Mouse (Mus musculus): ENCODE measurements at regions not wholly inside any gene's neighbourhood (a gene's known extent, or its start where the extent isn't known, plus 50 kb on each side); places are given as distances from the start of the nearest gene placed in this dataset.

GRCm38 (mm10) chr12:32487883-32488577, 109.5 kb downstream of the Ccdc71l start:
- POLR2A ChIA-PET, result no interaction called here
- CTCF ChIA-PET, result interaction anchor here in 1 of 4 experiments (0.5 kb wide), 1 partner anchor 1439 kb away, joined by 6 read pairs; no protein-coding TSS in a partner anchor

GRCm38 (mm10) chr12:32488578-32488892, 110.0 kb downstream of the Ccdc71l start:
- CTCF ChIA-PET, result no interaction called here

GRCm38 (mm10) chr12:32489415-32490139, 111.1 kb downstream of the Ccdc71l start:
- ChIA-PET CTCF (no interaction called here), POLR2A (no interaction called here)

More at GRCm38 (mm10) chr12:32488578-32488892, 110.0 kb downstream of the Ccdc71l start:
- POLR2A ChIA-PET, result no interaction called here

GRCm38 (mm10) chr12:32504196-32504595, 125.7 kb downstream of the Ccdc71l start:
- POLR2A ChIA-PET, result no interaction called here

GRCm38 (mm10) chr12:32508671-32509070, 130.2 kb downstream of the Ccdc71l start:
- ChIA-PET POLR2A (no interaction called here), CTCF (no interaction called here)

More at GRCm38 (mm10) chr12:32504196-32504595, 125.7 kb downstream of the Ccdc71l start:
- CTCF ChIA-PET, result no interaction called here

- CTCF ChIA-PET, result no interaction called here
- POLR2A ChIA-PET, result no interaction called here
Measured at GRCm38 (mm10) chr12:32525586-32525985, 147.1 kb downstream of the Ccdc71l start.

- CTCF ChIA-PET, result interaction anchor here in 1 of 4 experiments (0.6 kb wide), 1 partner anchor 11 kb away, joined by 3 read pairs; no protein-coding TSS in a partner anchor
- POLR2A ChIA-PET, result no interaction called here
Measured at GRCm38 (mm10) chr12:32531216-32531615, 152.7 kb downstream of the Ccdc71l start.

GRCm38 (mm10) chr12:32533641-32534040, 155.1 kb downstream of the Ccdc71l start:
- POLR2A ChIA-PET, result interaction anchor here in 1 of 4 experiments (0.5 kb wide), 1 partner anchor 182 kb away, joined by 3 read pairs; no protein-coding TSS in a partner anchor

GRCm38 (mm10) chr12:32545466-32545865, 167.0 kb downstream of the Ccdc71l start:
- ChIA-PET POLR2A (no interaction called here), CTCF (no interaction called here)

More at GRCm38 (mm10) chr12:32533641-32534040, 155.1 kb downstream of the Ccdc71l start:
- CTCF ChIA-PET, result no interaction called here

GRCm38 (mm10) chr12:32546356-32546755, 167.9 kb downstream of the Ccdc71l start:
- ChIA-PET POLR2A (no interaction called here), CTCF (no interaction called here)

- ChIA-PET CTCF (no interaction called here), POLR2A (no interaction called here)
Measured at GRCm38 (mm10) chr12:32553793-32554192, 175.3 kb downstream of the Ccdc71l start.

- POLR2A ChIA-PET, result no interaction called here
- CTCF ChIA-PET, result no interaction called here
Measured at GRCm38 (mm10) chr12:32567777-32568176, 189.3 kb downstream of the Ccdc71l start.

GRCm38 (mm10) chr12:32581304-32581703, 202.8 kb downstream of the Ccdc71l start:
- CTCF ChIA-PET, result no interaction called here
- POLR2A ChIA-PET, result no interaction called here

GRCm38 (mm10) chr12:32602131-32602815, 217.1 kb upstream of the Nampt start:
- ChIA-PET CTCF (interaction anchor here in 1 of 4 experiments (0.8 kb wide), 1 partner anchor 295 kb away, joined by 4 read pairs; no protein-coding TSS in a partner anchor), POLR2A (no interaction called here)

GRCm38 (mm10) chr12:32605353-32605752, 214.0 kb upstream of the Nampt start:
- POLR2A ChIA-PET, result no interaction called here
- CTCF ChIA-PET, result no interaction called here

- CTCF ChIA-PET, result interaction anchor here in 1 of 4 experiments (0.6 kb wide), 1 partner anchor 348 kb away, joined by 3 read pairs; no protein-coding TSS in a partner anchor
- POLR2A ChIA-PET, result no interaction called here
Measured at GRCm38 (mm10) chr12:32615000-32615399, 204.3 kb upstream of the Nampt start.

GRCm38 (mm10) chr12:32616086-32616485, 203.3 kb upstream of the Nampt start:
- ChIA-PET CTCF (interaction anchor here in 1 of 4 experiments (0.9 kb wide), 1 partner anchor 282 kb away, joined by 3 read pairs; no protein-coding TSS in a partner anchor), POLR2A (no interaction called here)

- ChIA-PET CTCF (no interaction called here), POLR2A (no interaction called here)
Measured at GRCm38 (mm10) chr12:32617031-32617430, 202.3 kb upstream of the Nampt start.

GRCm38 (mm10) chr12:32619830-32620229, 199.5 kb upstream of the Nampt start:
- CTCF ChIA-PET, result interaction anchor here in 3 of 4 experiments (0.6 to 1.2 kb wide), 6 partner anchors 38 to 1566 kb away, joined by 3 to 4 read pairs (median 3); partner anchors contain the start of gene Nampt (in 1 of the 3)
- POLR2A ChIA-PET, result interaction anchor here in 1 of 4 experiments (1.5 kb wide), 1 partner anchor 206 kb away, joined by 3 read pairs; no protein-coding TSS in a partner anchor

- POLR2A ChIA-PET, result no interaction called here
- CTCF ChIA-PET, result interaction anchor here in 2 of 4 experiments (0.6 to 0.7 kb wide), 2 partner anchors 332 to 723 kb away, joined by 3 read pairs; partner anchors contain the start of gene Sypl (in 1 of the 2)
Measured at GRCm38 (mm10) chr12:32621739-32622138, 197.6 kb upstream of the Nampt start.
